ENCODE assay signal across 8 mouse cellular contexts in the genomic region with DNA sequence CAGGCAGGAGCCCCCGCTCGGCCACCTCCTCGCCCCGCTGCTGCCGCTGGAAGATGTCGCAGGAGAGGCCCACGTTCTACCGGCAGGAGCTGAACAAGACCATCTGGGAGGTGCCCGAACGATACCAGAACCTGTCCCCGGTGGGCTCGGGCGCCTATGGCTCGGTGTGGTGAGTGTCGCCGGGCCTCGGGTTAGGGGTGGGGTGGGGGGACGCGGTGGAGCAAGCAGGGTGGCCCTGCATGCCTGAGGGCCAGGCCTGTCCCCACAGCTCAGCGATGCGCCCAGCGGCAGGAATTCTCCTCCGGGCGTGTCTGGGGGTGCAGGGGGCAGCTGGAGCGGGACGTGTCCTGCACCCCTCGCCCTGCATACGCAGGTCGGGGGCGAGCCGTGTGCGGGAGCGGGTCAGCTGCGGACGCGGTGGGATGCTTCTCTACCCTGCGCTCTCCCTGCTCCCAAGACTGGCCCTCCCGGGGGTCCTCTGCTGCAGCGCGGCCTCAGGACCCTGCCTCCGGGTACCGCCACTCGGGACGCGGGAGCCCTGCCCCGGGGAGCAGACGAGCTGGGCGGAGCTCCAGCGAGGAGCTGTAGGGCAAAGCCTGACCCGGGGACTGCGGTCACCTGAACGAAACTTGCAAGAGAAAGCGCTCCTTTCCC. TPM values are rescaled to one million over a fixed set of nuclear protein-coding genes. Genes with fewer than 3 reads are reported as not detected.
DNase-seq lines count a peak whose midpoint lies in the region; ATAC-seq and TF ChIP-seq lines count a peak whose summit lies in the region.

No protein-coding gene starts in this region.

- ATAC-seq in limb, embryonic 14.5 days (ENCODE audit: low FRiP score, low read depth) = peak; percentile 20
- peak; percentile 21; the same call in 1 of the 2 replicates for ATAC-seq in midbrain, postnatal 0 days (ENCODE audit: low FRiP score)
- peak; percentile 16 for ATAC-seq in stomach, embryonic 15.5 days (ENCODE audit: insufficient read depth, low FRiP score, low read depth)

- DNase-seq in layer of hippocampus, postnatal 10 days (ENCODE audit: low spot score in 2 of 2) = peak; percentile 59
- no peak for DNase-seq in layer of hippocampus, adult 9-10 months (ENCODE audit: low spot score)
- peak; percentile 68 for DNase-seq in forebrain, embryonic 10.5 days (ENCODE audit: extremely low spot score, low spot score)
- peak; percentile 67 for DNase-seq in heart, postnatal 4 days
- no peak for DNase-seq in limb, embryonic 14.5 days (ENCODE audit: low spot score)
- peak; percentile 25 for DNase-seq in midbrain, postnatal 0 days (ENCODE audit: low spot score)

- peak overlapping the region; percentile 91 for H3K9ac ChIP-seq in limb, embryonic 14.5 days (ENCODE audit: low read depth, low read length, severe bottlenecking)
- H3K9ac ChIP-seq in midbrain, postnatal 0 days (replicated peaks; ENCODE audit: low read length, poor library complexity, severe bottlenecking) = peak overlapping the region; percentile 95
- peak overlapping the region; percentile 88 for H3K9ac ChIP-seq in stomach, embryonic 15.5 days

- no peak for TF ChIP-seq CTCF in midbrain, postnatal 0 days (IDR thresholded peaks at IDR 0.05)

- under 1% methylated on average over 53 of the region's 53 CpGs for WGBS in forebrain, embryonic 10.5 days
- WGBS in limb, embryonic 14.5 days = under 1% methylated on average over 36 of the region's 53 CpGs
- under 1% methylated on average over 48 of the region's 53 CpGs for WGBS in midbrain, postnatal 0 days
- under 1% methylated on average over 46 of the region's 53 CpGs for WGBS in stomach, embryonic 15.5 days

- TF ChIP-seq POLR2A in limb, embryonic 14.5 days (IDR thresholded peaks at IDR 0.05; ENCODE audit: borderline replicate concordance, extremely low read depth, insufficient read depth, insufficient read length) = no peak

- no peaks in the 10 kb centered on the region; the same call in 1 of the 2 replicates for H3K36me3 ChIP-seq in forebrain, embryonic 10.5 days (replicated peaks)
- H3K36me3 ChIP-seq in limb, embryonic 14.5 days (ENCODE audit: control insufficient read depth, insufficient read depth, low read length) = no peaks in the 10 kb centered on the region
- no peaks in the 10 kb centered on the region for H3K36me3 ChIP-seq in midbrain, postnatal 0 days (ENCODE audit: insufficient read depth, low read length)
- H3K36me3 ChIP-seq in stomach, embryonic 15.5 days = no peaks in the 10 kb centered on the region

- H3K4me3 ChIP-seq in brown adipose tissue, adult 24 weeks (ENCODE audit: insufficient read depth, low read depth, low read length) = peak overlapping the region; percentile 98
- H3K4me3 ChIP-seq in forebrain, embryonic 10.5 days = peak overlapping the region; percentile 71
- H3K4me3 ChIP-seq in limb, embryonic 14.5 days (replicated peaks; ENCODE audit: low read length) = peak overlapping the region; percentile 98
- peak overlapping the region; percentile 98 for H3K4me3 ChIP-seq in midbrain, postnatal 0 days (ENCODE audit: low read depth, low read length)
- H3K4me3 ChIP-seq in stomach, embryonic 15.5 days (replicated peaks) = peak overlapping the region; percentile 98

- H3K4me2 ChIP-seq in limb, embryonic 14.5 days (replicated peaks; ENCODE audit: low read depth, low read length, severe bottlenecking) = peak overlapping the region; percentile 77
- peak overlapping the region; percentile 67 for H3K4me2 ChIP-seq in midbrain, postnatal 0 days (ENCODE audit: low read depth, low read length, poor library complexity, severe bottlenecking)
- peak overlapping the region; percentile 65 for H3K4me2 ChIP-seq in stomach, embryonic 15.5 days

- H3K27ac ChIP-seq in brown adipose tissue, adult 24 weeks (replicated peaks; ENCODE audit: low read depth, low read length) = peak overlapping the region; percentile 62
- H3K27ac ChIP-seq in forebrain, embryonic 10.5 days = peak overlapping the region; percentile 96
- peak overlapping the region; percentile 91 for H3K27ac ChIP-seq in limb, embryonic 14.5 days (replicated peaks; ENCODE audit: low read depth, low read length)
- H3K27ac ChIP-seq in midbrain, postnatal 0 days (ENCODE audit: low read depth, low read length) = peak overlapping the region; percentile 96
- peak overlapping the region; percentile 98 for H3K27ac ChIP-seq in stomach, embryonic 15.5 days

- H3K27me3 ChIP-seq in forebrain, embryonic 10.5 days (ENCODE audit: poor library complexity, severe bottlenecking) = peaks cover 31% of the 10 kb centered on the region
- H3K27me3 ChIP-seq in limb, embryonic 14.5 days (ENCODE audit: control insufficient read depth, insufficient read depth, low read length) = 0 out of 2 replicates have a peak, but pooled peaks cover 3% of the 10 kb centered on the region
- H3K27me3 ChIP-seq in midbrain, postnatal 0 days (ENCODE audit: insufficient read depth, low read length) = no peaks in the 10 kb centered on the region
- H3K27me3 ChIP-seq in stomach, embryonic 15.5 days (replicated peaks) = no peaks in the 10 kb centered on the region

- no peaks in the 10 kb centered on the region for H3K9me3 ChIP-seq in forebrain, embryonic 10.5 days
- no peaks in the 10 kb centered on the region for H3K9me3 ChIP-seq in limb, embryonic 14.5 days (ENCODE audit: control insufficient read depth, low read length)
- no peaks in the 10 kb centered on the region for H3K9me3 ChIP-seq in midbrain, postnatal 0 days (ENCODE audit: low read length)
- H3K9me3 ChIP-seq in stomach, embryonic 15.5 days = no peaks in the 10 kb centered on the region

- H3K4me1 ChIP-seq in brown adipose tissue, adult 24 weeks (ENCODE audit: control insufficient read depth, insufficient read depth, insufficient read length, low read length) = peaks cover 18% of the 10 kb centered on the region
- peaks cover 54% of the 10 kb centered on the region for H3K4me1 ChIP-seq in forebrain, embryonic 10.5 days
- H3K4me1 ChIP-seq in limb, embryonic 14.5 days (ENCODE audit: control insufficient read depth, insufficient read depth, low read length) = peaks cover 17% of the 10 kb centered on the region
- H3K4me1 ChIP-seq in midbrain, postnatal 0 days (ENCODE audit: insufficient read depth, low read length) = peaks cover 11% of the 10 kb centered on the region; the same call in 1 of the 2 replicates
- H3K4me1 ChIP-seq in stomach, embryonic 15.5 days = peaks cover 32% of the 10 kb centered on the region

RNA-seq across cellular contexts. Expression of gene Mapk14, which starts 0.7 kb away (rescaled TPM):
- total RNA-seq in layer of hippocampus, postnatal 10 days (2021) = 10 to 100 TPM; 55.4 to 60.4 TPM
- 39.5 and 49.0 TPM in 2 replicates for polyA plus RNA-seq in brown adipose tissue, adult 24 weeks (2012; ENCODE audit: insufficient read depth, insufficient read length, missing spikeins)
- 41.2 and 42.2 TPM in 2 replicates for polyA plus RNA-seq in forebrain, embryonic 10.5 days (2016; fragmentation: Nextera tagmentation; extraction: Ambion mirVana)
- total RNA-seq in heart, postnatal 4 days (2021) = 10 to 100 TPM; 45.1 to 49.6 TPM
- 74.1 and 76.6 TPM in 2 replicates for polyA plus RNA-seq in limb, embryonic 14.5 days (2012; rRNA removed)
- polyA plus RNA-seq in limb, embryonic 14.5 days (2014; fragmentation: Nextera tagmentation; extraction: Ambion mirVana) = 53.8 and 58.0 TPM in 2 replicates
- total RNA-seq in midbrain, postnatal 0 days (2014; rRNA removed) = 40.5 and 43.4 TPM in 2 replicates
- 16.3 and 19.0 TPM in 2 replicates for polyA plus RNA-seq in midbrain, postnatal 0 days (2015; fragmentation: Nextera tagmentation; extraction: Ambion mirVana)
- polyA plus RNA-seq in stomach, embryonic 15.5 days (2015; fragmentation: Nextera tagmentation; extraction: Ambion mirVana) = 40.7 and 44.9 TPM in 2 replicates

RNA-seq across cellular contexts. Expression of gene Slc26a8, which starts 1.8 kb away (rescaled TPM):
- 1 to 10 TPM; 7.4 to 9.0 TPM for total RNA-seq in layer of hippocampus, postnatal 10 days (2021)
- 0.71 and 1.5 TPM in 2 replicates for polyA plus RNA-seq in brown adipose tissue, adult 24 weeks (2012; ENCODE audit: insufficient read depth, insufficient read length, missing spikeins)
- 0.50 and 0.58 TPM in 2 replicates for polyA plus RNA-seq in forebrain, embryonic 10.5 days (2016; fragmentation: Nextera tagmentation; extraction: Ambion mirVana)
- 1 to 10 TPM in 1 of 2 experiments, under 1 TPM in 1; 0.68 to 1.5 TPM for total RNA-seq in heart, postnatal 4 days (2021)
- 2.6 TPM in 2 replicates for polyA plus RNA-seq in limb, embryonic 14.5 days (2012; rRNA removed)
- polyA plus RNA-seq in limb, embryonic 14.5 days (2014; fragmentation: Nextera tagmentation; extraction: Ambion mirVana) = 0.77 and 1.6 TPM in 2 replicates
- 1.1 and 4.4 TPM in 2 replicates for total RNA-seq in midbrain, postnatal 0 days (2014; rRNA removed)
- 1.7 and 1.8 TPM in 2 replicates for polyA plus RNA-seq in midbrain, postnatal 0 days (2015; fragmentation: Nextera tagmentation; extraction: Ambion mirVana)
- polyA plus RNA-seq in stomach, embryonic 15.5 days (2015; fragmentation: Nextera tagmentation; extraction: Ambion mirVana) = 0.48 and 0.49 TPM in 2 replicates

RNA-seq across cellular contexts. Expression of gene AC170998.1, which starts 34.1 kb away (rescaled TPM):
- total RNA-seq in layer of hippocampus, postnatal 10 days (2021) = 1 to 10 TPM; 1.9 to 2.4 TPM
- 2.0 and 2.1 TPM in 2 replicates for polyA plus RNA-seq in brown adipose tissue, adult 24 weeks (2012; ENCODE audit: insufficient read depth, insufficient read length, missing spikeins)
- polyA plus RNA-seq in forebrain, embryonic 10.5 days (2016; fragmentation: Nextera tagmentation; extraction: Ambion mirVana) = 2.6 and 4.3 TPM in 2 replicates
- 1 to 10 TPM; 1.1 to 1.8 TPM for total RNA-seq in heart, postnatal 4 days (2021)
- 0.26 and 0.54 TPM in 2 replicates for polyA plus RNA-seq in limb, embryonic 14.5 days (2012; rRNA removed)
- polyA plus RNA-seq in limb, embryonic 14.5 days (2014; fragmentation: Nextera tagmentation; extraction: Ambion mirVana) = 1.9 and 2.2 TPM in 2 replicates
- total RNA-seq in midbrain, postnatal 0 days (2014; rRNA removed) = 2.7 and 4.2 TPM in 2 replicates
- 1.8 and 3.2 TPM in 2 replicates for polyA plus RNA-seq in midbrain, postnatal 0 days (2015; fragmentation: Nextera tagmentation; extraction: Ambion mirVana)
- polyA plus RNA-seq in stomach, embryonic 15.5 days (2015; fragmentation: Nextera tagmentation; extraction: Ambion mirVana) = 3.4 TPM in 2 replicates

Comparison
In these comparisons a context has a peak if more than half of its experiments do, and no peak if none do; other contexts are left out.
1. DNase-seq: peak in layer of hippocampus, postnatal 10 days (2 of 2), forebrain, embryonic 10.5 days (single experiment), heart, postnatal 4 days (single experiment) and midbrain, postnatal 0 days (single experiment); none in layer of hippocampus, adult 9-10 months (single experiment) and limb, embryonic 14.5 days (single experiment).
2. Peak in every context shown above with its lines, with median percentiles within 50 percentile points of each other: H3K27ac ChIP-seq, H3K4me3 ChIP-seq, ATAC-seq, H3K4me2 ChIP-seq and H3K9ac ChIP-seq.